Mouse (Mus musculus): ENCODE data around the gene Myo9a. TPM values are rescaled to one million over a fixed set of nuclear protein-coding genes. Genes with fewer than 3 reads are reported as not detected.
A peak's percentile ranks its signal among the peaks of the same experiment; 100 is the strongest.

The Myo9a gene
- polyA plus RNA-seq (2012; rRNA removed): 2.4 and 4.1 TPM in 2 replicates

- peak within 1 kb of the TSS; percentile 24; the same call in 1 of the 2 replicates for H3K27ac ChIP-seq (ENCODE audit: control insufficient read depth, insufficient read depth, low read length)
- peak within 1 kb of the TSS; percentile 77 for H3K4me3 ChIP-seq (ENCODE audit: control insufficient read depth, insufficient read depth, low read length)
- H3K27me3 ChIP-seq (ENCODE audit: control insufficient read depth, insufficient read depth, low read length): no peaks in the 10 kb centered on the region
- WGBS: under 1% methylated on average over 59 of the region's 59 CpGs
- H3K4me1 ChIP-seq (replicated peaks; ENCODE audit: control insufficient read depth, insufficient read depth, low read length): peaks cover 6% of the 10 kb centered on the region
- H3K36me3 ChIP-seq (ENCODE audit: control insufficient read depth, insufficient read depth, low read length): no peaks in the 10 kb centered on the region
- TF ChIP-seq CTCF (IDR thresholded peaks at IDR 0.05; ENCODE audit: borderline replicate concordance, control insufficient read depth, extremely low read depth, insufficient read depth, low read length, poor library complexity) (no peak), POLR2A (IDR thresholded peaks at IDR 0.05; ENCODE audit: control insufficient read depth, extremely low read depth, insufficient read depth, low read length, poor library complexity) (peak; percentile 36; the same call in 1 of the 2 replicates)
- peak; percentile 99 for DNase-seq
Observed at GRCm38 (mm10) chr9:59750267-59751065, at the start of gene Myo9a, which contains the start of gene Senp8. Myo9a (plus strand) TSS chr9:59750896. Senp8 (minus strand) TSS chr9:59750710.

- WGBS: 94% methylated on average over 7 of the region's 7 CpGs
- H3K27ac ChIP-seq (ENCODE audit: control insufficient read depth, insufficient read depth, low read length): no peak overlapping the region
- no peaks in the 10 kb centered on the region for H3K4me1 ChIP-seq (replicated peaks; ENCODE audit: control insufficient read depth, insufficient read depth, low read length)
- DNase-seq: no peak
- H3K36me3 ChIP-seq (ENCODE audit: control insufficient read depth, insufficient read depth, low read length): no peaks in the 10 kb centered on the region
- no peak for TF ChIP-seq POLR2A (IDR thresholded peaks at IDR 0.05; ENCODE audit: control insufficient read depth, extremely low read depth, insufficient read depth, low read length, poor library complexity)
- no peak for TF ChIP-seq CTCF (IDR thresholded peaks at IDR 0.05; ENCODE audit: borderline replicate concordance, control insufficient read depth, extremely low read depth, insufficient read depth, low read length, poor library complexity)
- H3K4me3 ChIP-seq (ENCODE audit: control insufficient read depth, insufficient read depth, low read length): no peak overlapping the region
- no peaks in the 10 kb centered on the region for H3K27me3 ChIP-seq (ENCODE audit: control insufficient read depth, insufficient read depth, low read length)
Observed at GRCm38 (mm10) chr9:59701094-59701493, 49.6 kb upstream of the Myo9a start.

DNA sequence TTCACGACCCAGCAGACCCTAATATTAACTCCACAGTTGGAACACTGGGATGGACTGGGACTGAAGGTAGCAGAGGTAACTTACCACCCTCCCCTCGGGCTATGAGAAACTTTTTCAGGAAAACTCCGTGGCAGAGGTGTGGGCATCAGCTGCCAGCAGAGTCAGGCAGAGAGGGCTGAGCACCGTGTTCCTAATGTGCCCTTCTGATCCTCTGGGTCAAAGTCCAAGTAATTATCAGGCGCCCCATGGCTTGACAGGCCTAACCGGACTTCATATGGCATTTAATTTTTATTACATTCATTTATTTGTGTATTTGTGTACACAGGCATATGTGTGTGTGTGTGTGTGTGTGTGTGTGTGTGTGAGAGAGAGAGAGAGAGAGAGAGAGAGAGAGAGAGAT, 47.6 kb upstream of the Myo9a start:
- no peaks in the 10 kb centered on the region for H3K27me3 ChIP-seq (ENCODE audit: control insufficient read depth, insufficient read depth, low read length)

GRCm38 (mm10) chr9:59706850-59707825, 43.6 kb upstream of the Myo9a start:
- 55% methylated on average over 10 of the region's 10 CpGs for WGBS
- TF ChIP-seq CTCF (IDR thresholded peaks at IDR 0.05; ENCODE audit: borderline replicate concordance, control insufficient read depth, extremely low read depth, insufficient read depth, low read length, poor library complexity): no peak
- no peak for TF ChIP-seq POLR2A (IDR thresholded peaks at IDR 0.05; ENCODE audit: control insufficient read depth, extremely low read depth, insufficient read depth, low read length, poor library complexity)
- DNase-seq: peak; percentile 8
- H3K27ac ChIP-seq (ENCODE audit: control insufficient read depth, insufficient read depth, low read length): no peak overlapping the region
- no peak overlapping the region for H3K4me3 ChIP-seq (ENCODE audit: control insufficient read depth, insufficient read depth, low read length)
- H3K36me3 ChIP-seq (ENCODE audit: control insufficient read depth, insufficient read depth, low read length): no peaks in the 10 kb centered on the region
- no peaks in the 10 kb centered on the region for H3K27me3 ChIP-seq (ENCODE audit: control insufficient read depth, insufficient read depth, low read length)
- H3K4me1 ChIP-seq (replicated peaks; ENCODE audit: control insufficient read depth, insufficient read depth, low read length): no peaks in the 10 kb centered on the region

More for the DNA sequence above, 47.6 kb upstream of the Myo9a start:
- Histone ChIP-seq H3K36me3 (ENCODE audit: control insufficient read depth, insufficient read depth, low read length) (no peaks in the 10 kb centered on the region), H3K4me1 (replicated peaks; ENCODE audit: control insufficient read depth, insufficient read depth, low read length) (no peaks in the 10 kb centered on the region), H3K27ac (ENCODE audit: control insufficient read depth, insufficient read depth, low read length) (no peak overlapping the region), H3K4me3 (ENCODE audit: control insufficient read depth, insufficient read depth, low read length) (no peak overlapping the region)
- WGBS: 91% methylated on average over 6 of the region's 6 CpGs
- DNase-seq: no peak
- TF ChIP-seq CTCF (IDR thresholded peaks at IDR 0.05; ENCODE audit: borderline replicate concordance, control insufficient read depth, extremely low read depth, insufficient read depth, low read length, poor library complexity): no peak
- TF ChIP-seq POLR2A (IDR thresholded peaks at IDR 0.05; ENCODE audit: control insufficient read depth, extremely low read depth, insufficient read depth, low read length, poor library complexity): no peak

- H3K4me3 ChIP-seq (ENCODE audit: control insufficient read depth, insufficient read depth, low read length): no peak overlapping the region
- H3K36me3 ChIP-seq (ENCODE audit: control insufficient read depth, insufficient read depth, low read length): no peaks in the 10 kb centered on the region
- H3K27me3 ChIP-seq (ENCODE audit: control insufficient read depth, insufficient read depth, low read length): no peaks in the 10 kb centered on the region
- no peaks in the 10 kb centered on the region for H3K4me1 ChIP-seq (replicated peaks; ENCODE audit: control insufficient read depth, insufficient read depth, low read length)
- no peak for DNase-seq
- TF ChIP-seq POLR2A (IDR thresholded peaks at IDR 0.05; ENCODE audit: control insufficient read depth, extremely low read depth, insufficient read depth, low read length, poor library complexity) (no peak), CTCF (IDR thresholded peaks at IDR 0.05; ENCODE audit: borderline replicate concordance, control insufficient read depth, extremely low read depth, insufficient read depth, low read length, poor library complexity) (no peak)
- WGBS: 89% methylated on average over 3 of the region's 3 CpGs
- no peak overlapping the region for H3K27ac ChIP-seq (ENCODE audit: control insufficient read depth, insufficient read depth, low read length)
Observed at GRCm38 (mm10) chr9:59709225-59709624, 41.5 kb upstream of the Myo9a start.

- DNase-seq: no peak
- Histone ChIP-seq H3K4me3 (ENCODE audit: control insufficient read depth, insufficient read depth, low read length) (no peak overlapping the region), H3K4me1 (replicated peaks; ENCODE audit: control insufficient read depth, insufficient read depth, low read length) (no peaks in the 10 kb centered on the region), H3K27ac (ENCODE audit: control insufficient read depth, insufficient read depth, low read length) (no peak overlapping the region), H3K27me3 (ENCODE audit: control insufficient read depth, insufficient read depth, low read length) (no peaks in the 10 kb centered on the region), H3K36me3 (ENCODE audit: control insufficient read depth, insufficient read depth, low read length) (no peaks in the 10 kb centered on the region)
- WGBS: 87% methylated on average over 7 of the region's 7 CpGs
- TF ChIP-seq CTCF (IDR thresholded peaks at IDR 0.05; ENCODE audit: borderline replicate concordance, control insufficient read depth, extremely low read depth, insufficient read depth, low read length, poor library complexity) (no peak), POLR2A (IDR thresholded peaks at IDR 0.05; ENCODE audit: control insufficient read depth, extremely low read depth, insufficient read depth, low read length, poor library complexity) (no peak)
Observed at GRCm38 (mm10) chr9:59716275-59716898, 34.3 kb upstream of the Myo9a start.

Measured in thymus, adult 2 months (tissue).